Mouse (Mus musculus) stomach, postnatal 0 days (tissue): ENCODE measurements around the gene Eea1.
A peak's percentile ranks its signal among the peaks of the same experiment; 100 is the strongest.

Experiments
- CTCF ChIP-seq: IDR thresholded peaks from 2 replicates; pipeline ENCODE4 v1.5.1; 2016; ENCODE audit warnings: antibody characterized with exemption, low read depth, mild to moderate bottlenecking, moderate library complexity
- EP300 ChIP-seq: optimal IDR thresholded peaks from 2 replicates; pipeline ENCODE3; 2016; ENCODE audit warnings: antibody characterized with exemption

DNA sequence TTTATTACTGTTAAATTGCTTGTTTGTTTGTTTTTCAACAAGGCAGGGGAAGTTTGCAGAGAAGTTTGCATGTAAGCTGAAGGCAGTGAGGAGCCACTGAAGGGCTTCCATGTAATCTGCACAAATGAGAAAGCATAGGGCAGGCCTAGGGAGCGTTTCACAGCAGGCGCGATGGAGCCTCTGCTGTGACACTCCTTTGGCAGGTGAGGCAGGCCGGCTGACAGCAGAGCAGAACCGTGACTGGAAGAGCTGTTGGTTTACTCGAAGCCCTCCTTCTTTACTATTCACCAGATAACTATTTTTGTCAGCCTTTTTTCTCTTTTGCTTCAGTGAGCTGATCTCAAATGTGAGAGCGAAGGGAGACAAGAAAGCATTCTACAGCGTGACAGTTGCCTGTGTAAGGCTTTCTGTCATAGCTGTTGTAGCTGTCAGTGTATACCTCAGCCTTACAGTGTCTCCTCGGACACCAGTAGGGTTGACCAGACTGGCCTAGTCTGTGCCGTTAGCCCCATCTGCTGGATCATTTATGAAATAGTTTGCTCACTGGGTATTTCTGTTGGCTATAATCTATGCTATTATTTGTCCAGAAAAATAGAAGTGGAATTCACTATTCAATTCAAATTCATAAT is 93.0 kb downstream of the Eea1 start:
- TF ChIP-seq CTCF (peak; percentile 85), EP300 (no peak)
